Mouse (Mus musculus) left cerebral cortex, adult 2 months (tissue): ENCODE measurements around the gene Bcas3. TPM values are rescaled to one million over a fixed set of nuclear protein-coding genes. Genes with fewer than 3 reads are reported as not detected.
A peak's percentile ranks its signal among the peaks of the same experiment; 100 is the strongest.

Experiments used
- DNase-seq, 2 experiments: peaks; one replicate each; pipeline ENCODE4 v3.0.0; 2021 to 2022; ENCODE audit warnings: low spot score in 2 of 2, mixed read lengths in 1 of 2; ENCODE audit errors: extremely low spot score in 1 of 2
- H3K27ac ChIP-seq: fragments of 200-600 bp; 2 replicates; pipeline ENCODE4 v1.8.1; 2022
- H3K4me3 ChIP-seq: fragments of 200-600 bp; 2 replicates; pipeline ENCODE4 v1.8.1; 2022
- CTCF ChIP-seq: fragments of 200-600 bp; IDR thresholded peaks from 2 replicates; pipeline ENCODE4 v1.8.1; 2022; ENCODE audit warnings: antibody characterized with exemption, mild to moderate bottlenecking, moderate library complexity
- intact Hi-C: fragments of 180-260 bp; cut with DNase I; formaldehyde crosslinking; loops from one replicate; pipeline ENCODE4 v1.15.1; 2025
- total RNA-seq, 2 experiments: library from RNA; stranded (reverse); gene quantifications; 2 replicates each; pipeline ENCODE4 v1.2.3; 2021

Gene Bcas3
- total RNA-seq, 2 experiments from 2014 or later: 69.1 to 73.0 TPM

DNA sequence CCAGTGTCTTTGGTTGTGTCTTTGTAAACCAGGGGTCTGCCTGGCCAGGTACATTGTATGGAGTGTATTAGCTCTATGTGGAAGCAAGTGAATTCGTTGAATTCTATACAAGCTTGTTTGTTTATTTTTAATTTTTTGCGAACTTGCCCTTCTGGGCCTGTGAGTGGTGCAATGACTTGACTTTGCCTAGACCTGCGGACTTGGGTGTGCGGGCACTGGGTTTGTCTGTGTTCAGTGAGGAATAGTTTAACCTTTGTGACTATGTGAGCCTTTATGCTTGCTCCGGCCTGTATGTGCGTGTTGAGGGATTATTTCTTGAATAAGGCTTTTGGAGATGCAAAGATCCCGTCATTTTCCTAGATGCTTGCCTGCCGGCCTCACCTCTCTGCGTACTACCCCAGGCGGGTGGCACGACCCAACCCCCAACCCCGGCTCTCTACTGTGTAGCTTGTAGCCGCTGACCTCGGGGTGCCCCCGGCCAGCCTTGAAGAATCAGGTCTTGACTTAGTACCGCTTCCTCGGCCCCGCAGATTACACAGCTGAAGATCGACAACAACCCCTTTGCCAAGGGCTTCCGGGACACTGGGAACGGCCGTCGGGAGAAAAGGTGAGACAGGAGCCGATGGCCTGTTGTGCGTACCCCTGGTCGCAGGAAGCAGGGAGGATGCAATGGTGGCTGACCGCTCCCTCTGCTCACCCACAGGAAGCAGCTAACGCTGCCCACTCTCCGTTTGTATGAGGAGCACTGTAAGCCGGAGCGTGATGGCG is 483.7 kb downstream of the Bcas3 start:
- Histone ChIP-seq H3K27ac (no peak overlapping the region), H3K4me3 (no peak overlapping the region)
- no peak for DNase-seq
- intact Hi-C loops: loop anchor here (5.0 kb wide), 1 partner anchor 1314 kb away; no protein-coding TSS in a partner anchor
- no peak for TF ChIP-seq CTCF

GRCm38 (mm10) chr11:85837291-85837647 is 484.3 kb downstream of the Bcas3 start:
- Histone ChIP-seq H3K27ac (no peak overlapping the region), H3K4me3 (no peak overlapping the region)
- no peak for DNase-seq
- TF ChIP-seq CTCF: no peak
- intact Hi-C loops: loop anchor here (5.0 kb wide), 1 partner anchor 1315 kb away; no protein-coding TSS in a partner anchor

DNA sequence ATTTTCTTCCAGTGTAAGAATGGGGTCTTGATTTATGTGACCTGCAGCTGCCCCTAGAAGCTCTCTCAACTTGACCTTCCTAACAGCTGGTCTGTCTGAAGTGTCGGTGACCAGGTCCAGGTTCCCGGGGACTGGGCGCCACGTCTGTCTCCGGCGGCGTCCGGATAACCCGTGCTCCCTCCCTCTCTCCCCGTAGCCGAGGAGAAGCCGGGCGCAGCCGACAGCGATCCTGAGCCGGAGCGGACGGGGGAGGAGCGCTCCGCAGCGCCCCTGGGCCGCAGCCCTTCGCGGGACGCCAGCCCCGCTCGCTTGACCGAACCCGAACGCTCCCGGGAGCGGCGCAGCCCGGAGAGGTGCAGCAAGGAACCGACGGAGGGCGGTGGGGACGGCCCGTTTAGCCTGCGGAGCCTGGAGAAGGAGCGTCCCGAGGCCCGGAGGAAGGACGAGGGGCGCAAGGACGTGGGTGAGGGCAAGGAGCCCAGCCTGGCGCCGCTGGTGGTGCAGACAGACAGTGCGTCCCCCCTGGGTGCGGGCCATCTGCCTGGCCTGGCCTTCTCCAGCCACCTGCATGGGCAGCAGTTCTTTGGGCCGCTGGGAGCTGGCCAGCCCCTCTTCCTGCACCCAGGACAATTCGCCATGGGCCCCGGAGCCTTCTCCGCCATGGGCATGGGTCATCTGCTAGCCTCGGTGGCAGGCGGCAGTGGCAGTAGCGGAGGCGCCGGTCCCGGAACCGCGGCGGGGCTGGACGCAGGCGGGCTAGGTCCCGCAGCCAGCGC is 484.9 kb downstream of the Bcas3 start:
- H3K27ac ChIP-seq: no peak overlapping the region
- H3K4me3 ChIP-seq: no peak overlapping the region
- intact Hi-C loops: loop anchor here (5.0 kb wide), 1 partner anchor 1316 kb away; no protein-coding TSS in a partner anchor
- no peak for DNase-seq
- no peak for TF ChIP-seq CTCF

GRCm38 (mm10) chr11:85838424-85839257 is 485.7 kb downstream of the Bcas3 start:
- DNase-seq: no peak
- TF ChIP-seq CTCF: no peak
- intact Hi-C loops: loop anchor here (5.0 kb wide), 1 partner anchor 1316 kb away; no protein-coding TSS in a partner anchor
- H3K27ac ChIP-seq: no peak overlapping the region
- H3K4me3 ChIP-seq: no peak overlapping the region

GRCm38 (mm10) chr11:85839258-85840030 is 486.5 kb downstream of the Bcas3 start:
- no peak overlapping the region for H3K27ac ChIP-seq
- intact Hi-C loops: loop anchor here (5.0 to 10.0 kb wide), 6 partner anchors 322 to 1987 kb away; partner anchors contain the start of gene Hnf1b
- no peak overlapping the region for H3K4me3 ChIP-seq
- no peak for TF ChIP-seq CTCF
- DNase-seq: no peak

- intact Hi-C loops: loop anchor here (5.0 to 10.0 kb wide), 5 partner anchors 323 to 1988 kb away; partner anchors contain the start of gene Hnf1b
- no peak for DNase-seq
- Histone ChIP-seq H3K4me3 (no peak overlapping the region), H3K27ac (no peak overlapping the region)
- TF ChIP-seq CTCF: no peak
Measured at GRCm38 (mm10) chr11:85840031-85840802, 487.2 kb downstream of the Bcas3 start.

DNA sequence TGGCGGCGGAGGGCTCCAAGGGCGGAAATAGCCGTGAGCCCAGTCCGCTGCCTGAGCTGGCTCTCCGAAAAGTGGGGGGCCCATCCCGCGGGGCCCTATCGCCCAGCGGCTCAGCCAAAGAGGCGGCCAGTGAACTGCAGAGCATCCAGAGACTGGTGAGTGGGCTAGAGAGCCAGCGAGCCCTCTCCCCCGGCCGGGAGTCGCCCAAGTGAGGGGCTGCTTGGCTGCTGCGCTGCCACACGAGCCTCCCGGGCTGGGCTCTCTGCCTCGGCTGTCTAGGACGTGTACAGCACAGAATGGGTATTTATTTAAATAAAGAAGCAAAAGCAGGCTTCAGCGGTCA is 487.8 kb downstream of the Bcas3 start:
- DNase-seq: no peak
- TF ChIP-seq CTCF: no peak
- Histone ChIP-seq H3K4me3 (no peak overlapping the region), H3K27ac (no peak overlapping the region)
- intact Hi-C loops: loop anchor here (5.0 to 10.0 kb wide), 5 partner anchors 323 to 1988 kb away; partner anchors contain the start of gene Hnf1b

DNA sequence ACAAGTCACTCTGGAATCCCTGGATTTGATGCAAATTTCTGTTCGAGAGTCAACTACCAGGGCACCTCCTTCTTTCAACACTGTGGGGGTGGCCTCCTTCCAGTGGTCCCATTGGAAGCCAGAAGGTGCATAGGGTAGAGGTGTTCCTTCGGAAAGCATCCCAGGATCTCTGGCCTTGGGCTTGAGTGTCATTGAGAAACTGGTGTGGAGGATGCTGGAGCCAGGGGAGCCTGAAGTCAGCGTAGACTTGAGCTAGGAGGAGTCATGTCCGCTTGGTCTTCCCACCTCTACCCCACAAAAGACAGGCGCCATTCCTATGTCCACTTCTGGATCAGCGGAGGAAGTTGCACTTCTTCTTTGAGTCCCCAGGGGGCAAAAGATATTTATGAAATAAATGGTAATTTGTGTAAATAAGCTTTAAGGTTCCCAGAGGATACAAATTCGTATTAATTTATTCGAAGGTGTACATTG is 488.3 kb downstream of the Bcas3 start:
- no peak for DNase-seq
- intact Hi-C loops: loop anchor here (5.0 to 10.0 kb wide), 5 partner anchors 324 to 1989 kb away; partner anchors contain the start of gene Hnf1b
- no peak overlapping the region for H3K4me3 ChIP-seq
- no peak overlapping the region for H3K27ac ChIP-seq
- TF ChIP-seq CTCF: no peak

- 0 out of 2 replicates have a peak overlapping the region, but pooled peaks have one; percentile 14 for H3K4me3 ChIP-seq
- peak; percentile 79 for TF ChIP-seq CTCF
- DNase-seq: peak in 1 of 2 experiments; percentile 61
- intact Hi-C loops: loop anchor here (5.0 to 10.0 kb wide), 5 partner anchors 325 to 1990 kb away; partner anchors contain the start of gene Hnf1b
- H3K27ac ChIP-seq: no peak overlapping the region
Measured at GRCm38 (mm10) chr11:85841980-85842379, 489.0 kb downstream of the Bcas3 start.
